Mouse (Mus musculus) lung, embryonic 14.5 days (tissue): ENCODE measurements around the gene Trpm6. TPM values are rescaled to one million over a fixed set of nuclear protein-coding genes. Genes with fewer than 3 reads are reported as not detected.

Source experiments
- ATAC-seq: fragments of 200-750 bp; cut with Nextera tagmentation; 2 replicates; pipeline ENCODE4 v1.8.0; 2017; ENCODE audit warnings: mild to moderate bottlenecking, moderate TSS enrichment, moderate library complexity; ENCODE audit not compliant: insufficient read depth
- DNase-seq: peaks from one replicate; pipeline ENCODE4 v3.0.0-alpha.2; 2015
- H3K27ac ChIP-seq: fragments of 300-500 bp; sonication (generic); 2 replicates; pipeline ENCODE4 v1.5.1; 2014; ENCODE audit warnings: low read depth, mild to moderate bottlenecking, moderate library complexity
- H3K27me3 ChIP-seq: fragments of 300-500 bp; sonication (generic); 2 replicates; pipeline ENCODE4 v1.6.1; 2014; ENCODE audit warnings: low read length, control low read depth; ENCODE audit not compliant: insufficient read depth
- H3K36me3 ChIP-seq: fragments of 300-500 bp; sonication (generic); 2 replicates; pipeline ENCODE4 v1.6.1; 2014; ENCODE audit warnings: control low read depth; ENCODE audit not compliant: insufficient read depth
- H3K4me1 ChIP-seq: fragments of 300-500 bp; sonication (generic); 2 replicates; pipeline ENCODE4 v1.6.1; 2014; ENCODE audit warnings: antibody characterized with exemption, control low read depth; ENCODE audit not compliant: insufficient read depth
- H3K4me2 ChIP-seq: fragments of 300-500 bp; sonication (generic); 2 replicates; pipeline ENCODE4 v1.6.1; 2014; ENCODE audit warnings: mild to moderate bottlenecking
- H3K4me3 ChIP-seq: fragments of 300-500 bp; sonication (generic); 2 replicates; pipeline ENCODE4 v1.5.1; 2014; ENCODE audit warnings: low read depth, low read length
- H3K9ac ChIP-seq: fragments of 300-500 bp; sonication (generic); 2 replicates; pipeline ENCODE4 v1.6.1; 2014
- H3K9me3 ChIP-seq: fragments of 300-500 bp; sonication (generic); 2 replicates; pipeline ENCODE4 v1.6.1; 2016; ENCODE audit warnings: low read depth, low read length, control low read depth
- CTCF ChIP-seq: IDR thresholded peaks from 2 replicates; pipeline ENCODE4 v1.5.1; 2016; ENCODE audit warnings: antibody characterized with exemption, low read depth
- WGBS: fragments of 180-500 bp; shearing (Covaris S2); extraction: QIAGEN DNeasy Blood & Tissue Kit; methylation state at CpG from one replicate; pipeline ENCODE4 v1.1.7; 2014; 5-methylcytosine and 5-hydroxymethylcytosine counted together
- polyA plus RNA-seq: library from polyadenylated mRNA; unstranded; fragments of >200 nt; fragmentation: Nextera tagmentation; extraction: Ambion mirVana; gene quantifications from 2 replicates; pipeline ENCODE4 v1.2.1, GENCODE M21; 2014

The Trpm6 gene
- polyA plus RNA-seq, 1 experiment from 2014 or later = 1.0 TPM

- no peak overlapping the region for H3K27ac ChIP-seq
- H3K9ac ChIP-seq = no peak overlapping the region
- ATAC-seq (no peak), DNase-seq (no peak)
- H3K27me3 ChIP-seq = no peaks in the 10 kb centered on the region
- no peak overlapping the region for H3K4me2 ChIP-seq
- H3K9me3 ChIP-seq = no peaks in the 10 kb centered on the region
- TF ChIP-seq CTCF = no peak
- H3K36me3 ChIP-seq = no peaks in the 10 kb centered on the region
- H3K4me1 ChIP-seq = no peaks in the 10 kb centered on the region
- no peak overlapping the region for H3K4me3 ChIP-seq
- WGBS = 65% methylated on average over 5 of the region's 5 CpGs
These were observed 5.8 kb upstream of the Trpm6 start for GRCm38 (mm10) chr19:18743946-18744345.

- Histone ChIP-seq H3K9ac (no peak overlapping the region), H3K4me3 (no peak overlapping the region), H3K36me3 (no peaks in the 10 kb centered on the region), H3K4me1 (no peaks in the 10 kb centered on the region), H3K27me3 (0 out of 2 replicates have a peak, but pooled peaks cover 6% of the 10 kb centered on the region), H3K27ac (no peak overlapping the region), H3K9me3 (no peaks in the 10 kb centered on the region), H3K4me2 (no peak overlapping the region)
- ATAC-seq (no peak), DNase-seq (no peak)
- 82% methylated on average over 5 of the region's 5 CpGs for WGBS
- TF ChIP-seq CTCF = no peak
These were observed 3.0 kb upstream of the Trpm6 start for GRCm38 (mm10) chr19:18746576-18747340.

- TF ChIP-seq CTCF = no peak
- H3K36me3 ChIP-seq = no peaks in the 10 kb centered on the region
- H3K9ac ChIP-seq = no peak overlapping the region
- DNase-seq (no peak), ATAC-seq (no peak)
- no peak overlapping the region for H3K4me3 ChIP-seq
- WGBS = 81% methylated on average over 4 of the region's 4 CpGs
- no peak overlapping the region for H3K27ac ChIP-seq
- 0 out of 2 replicates have a peak, but pooled peaks cover 6% of the 10 kb centered on the region for H3K27me3 ChIP-seq
- H3K4me2 ChIP-seq = no peak overlapping the region
- H3K4me1 ChIP-seq = no peaks in the 10 kb centered on the region
- H3K9me3 ChIP-seq = no peaks in the 10 kb centered on the region
These were observed 2.4 kb upstream of the Trpm6 start for GRCm38 (mm10) chr19:18747379-18747778.

DNA sequence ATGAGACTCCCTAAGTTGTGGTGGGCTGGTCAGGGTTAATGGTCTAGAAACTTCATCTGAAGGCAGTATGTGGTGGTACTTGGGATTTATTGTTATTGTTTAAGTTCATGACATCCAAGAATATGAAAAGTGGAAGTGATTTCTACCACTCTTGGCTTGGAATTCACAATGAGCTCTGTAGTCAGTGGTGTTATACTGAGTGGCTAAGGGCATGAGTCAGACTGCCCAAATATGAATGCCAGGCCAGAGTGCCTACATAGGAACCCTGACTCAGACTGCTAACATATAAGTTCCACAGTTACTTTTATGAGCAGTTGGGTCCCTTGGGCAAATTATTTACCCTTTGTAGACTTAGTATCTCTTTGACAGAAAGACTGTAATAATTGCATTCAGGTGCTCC lies 7.4 kb downstream of the Trpm6 start:
- H3K4me1 ChIP-seq = 0 out of 2 replicates have a peak, but pooled peaks cover 4% of the 10 kb centered on the region
- no peaks in the 10 kb centered on the region for H3K27me3 ChIP-seq
- ATAC-seq (no peak), DNase-seq (no peak)
- H3K4me3 ChIP-seq = no peak overlapping the region
- H3K27ac ChIP-seq = no peak overlapping the region
- no peaks in the 10 kb centered on the region for H3K9me3 ChIP-seq
- no peak for TF ChIP-seq CTCF
- H3K9ac ChIP-seq = no peak overlapping the region
- H3K4me2 ChIP-seq = no peak overlapping the region
- H3K36me3 ChIP-seq = no peaks in the 10 kb centered on the region

DNA sequence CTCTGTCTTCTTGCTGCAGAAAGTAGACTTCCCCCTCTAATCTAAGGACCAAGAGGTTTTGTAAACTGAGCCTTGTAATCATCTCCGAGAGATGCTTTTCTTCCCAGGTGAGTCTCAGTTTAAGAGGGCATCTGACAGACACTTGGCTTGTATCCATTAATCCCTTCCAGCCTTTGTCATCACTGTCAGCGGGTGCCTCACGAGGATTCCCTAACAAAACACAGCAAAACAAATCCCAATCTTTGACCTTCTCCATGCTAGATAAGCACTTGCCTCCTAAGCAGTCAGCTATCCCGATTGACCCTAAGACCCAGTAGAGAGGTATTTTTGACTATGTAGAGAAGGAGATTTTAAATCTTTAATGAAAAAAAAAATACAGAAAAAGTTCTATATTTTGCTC lies 7.9 kb downstream of the Trpm6 start:
- Histone ChIP-seq H3K9ac (no peak overlapping the region), H3K4me1 (0 out of 2 replicates have a peak, but pooled peaks cover 4% of the 10 kb centered on the region), H3K9me3 (no peaks in the 10 kb centered on the region), H3K4me2 (no peak overlapping the region), H3K27ac (no peak overlapping the region), H3K36me3 (no peaks in the 10 kb centered on the region), H3K4me3 (no peak overlapping the region), H3K27me3 (no peaks in the 10 kb centered on the region)
- TF ChIP-seq CTCF = no peak
- ATAC-seq = no peak
- no peak for DNase-seq
- WGBS = 43% methylated on average over 4 of the region's 4 CpGs

GRCm38 (mm10) chr19:18758269-18758668 lies 8.5 kb downstream of the Trpm6 start:
- H3K36me3 ChIP-seq = no peaks in the 10 kb centered on the region
- H3K4me1 ChIP-seq = 0 out of 2 replicates have a peak, but pooled peaks cover 4% of the 10 kb centered on the region
- TF ChIP-seq CTCF = no peak
- H3K4me3 ChIP-seq = no peak overlapping the region
- WGBS = 15% methylated on average over 6 of the region's 6 CpGs
- peak overlapping the region; percentile 23; the same call in 1 of the 2 replicates for H3K4me2 ChIP-seq
- no peaks in the 10 kb centered on the region for H3K27me3 ChIP-seq
- ATAC-seq = peak; percentile 90
- H3K27ac ChIP-seq = no peak overlapping the region
- peak; percentile 39 for DNase-seq
- no peaks in the 10 kb centered on the region for H3K9me3 ChIP-seq
- H3K9ac ChIP-seq = no peak overlapping the region

DNA sequence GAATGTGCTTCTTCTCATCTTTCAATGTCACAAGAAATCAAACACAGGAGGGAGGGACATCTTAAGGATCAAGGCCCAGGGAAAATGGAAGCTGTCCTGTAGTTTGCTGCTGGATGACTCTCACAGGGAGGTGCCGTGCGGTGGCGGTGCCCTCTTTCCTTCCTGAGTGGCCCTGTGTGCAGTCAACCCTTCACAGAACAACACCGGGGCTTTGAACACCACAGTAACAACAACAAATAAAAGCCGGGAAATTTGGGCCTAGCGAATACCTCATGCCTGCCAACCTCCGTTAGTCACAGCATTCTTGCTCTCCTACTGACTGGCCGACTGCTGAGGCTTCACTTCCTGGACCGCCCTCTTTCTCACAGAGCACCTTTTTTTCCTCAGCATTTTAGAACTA lies 9.1 kb downstream of the Trpm6 start:
- WGBS = 27% methylated on average over 9 of the region's 9 CpGs
- DNase-seq (peak; percentile 4), ATAC-seq (peak; percentile 49)
- Histone ChIP-seq H3K4me2 (peak overlapping the region; percentile 23; the same call in 1 of the 2 replicates), H3K27ac (no peak overlapping the region), H3K9me3 (no peaks in the 10 kb centered on the region), H3K4me1 (0 out of 2 replicates have a peak, but pooled peaks cover 4% of the 10 kb centered on the region), H3K9ac (no peak overlapping the region), H3K36me3 (no peaks in the 10 kb centered on the region), H3K4me3 (no peak overlapping the region), H3K27me3 (no peaks in the 10 kb centered on the region)
- no peak for TF ChIP-seq CTCF
